Mouse (Mus musculus): ENCODE results near the gene Dnah17.

Gene Dnah17

DNA sequence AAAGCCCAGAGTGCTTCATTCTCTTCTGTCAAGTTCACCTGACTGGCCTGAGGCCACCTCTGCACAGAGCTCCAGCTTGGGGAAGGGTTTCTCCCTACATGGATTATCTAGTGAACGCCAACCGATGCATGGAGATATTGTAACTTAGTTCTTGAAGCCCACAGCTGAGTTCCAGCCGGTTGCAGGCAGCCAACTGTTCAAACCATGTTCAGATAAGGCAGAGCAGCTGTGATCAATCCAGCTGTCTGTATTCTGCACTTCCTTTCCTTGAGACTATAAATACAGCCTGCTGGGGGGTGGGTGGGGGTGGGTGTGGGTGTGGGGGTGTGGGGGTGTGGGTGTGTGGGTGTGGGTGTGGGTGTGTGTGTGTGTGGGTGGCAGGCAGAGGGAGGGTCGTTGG, 45.3 kb downstream of the Dnah17 start:
- no peak for DNase-seq

DNA sequence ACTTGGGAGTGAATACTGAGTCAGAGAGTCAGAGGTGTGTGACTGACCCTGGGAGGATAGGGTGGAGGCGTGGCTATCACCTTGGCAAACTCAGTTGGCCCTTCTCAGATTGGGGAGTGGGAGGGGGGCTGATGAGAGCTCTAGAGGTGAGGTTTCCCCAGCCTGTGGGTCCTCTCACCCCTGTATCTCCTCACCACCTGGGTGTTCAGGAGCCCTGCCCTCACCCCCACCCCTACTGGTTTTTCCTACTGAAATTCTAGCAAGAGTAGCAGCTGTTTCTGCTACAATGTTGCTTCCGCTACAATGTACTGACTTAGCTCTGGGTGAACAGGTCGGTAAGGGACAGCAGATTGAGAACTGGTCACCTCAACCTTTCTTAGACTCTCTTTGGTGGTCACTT, 46.2 kb downstream of the Dnah17 start:
- no peak for DNase-seq

DNA sequence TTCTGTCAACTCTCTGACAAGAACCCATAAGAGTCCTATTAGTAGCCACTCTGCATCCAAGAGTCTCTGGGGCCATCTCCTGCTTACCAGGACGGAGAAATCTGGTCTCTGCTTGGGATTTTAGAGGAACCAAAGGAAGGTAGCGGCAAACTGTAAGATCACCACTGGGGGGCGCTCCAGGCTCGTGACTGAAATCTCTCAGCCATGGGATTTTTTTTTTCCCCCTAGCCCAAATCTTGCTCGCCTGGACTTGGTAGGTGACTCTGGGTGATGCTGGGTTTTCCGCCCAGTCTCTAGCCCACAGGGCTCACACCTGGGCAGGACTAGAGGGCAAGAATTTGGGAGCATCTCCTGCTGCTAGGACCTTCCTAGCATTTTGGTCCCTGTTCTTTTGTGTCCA, 46.6 kb downstream of the Dnah17 start:
- peak; percentile 85 to 86 for DNase-seq

DNA sequence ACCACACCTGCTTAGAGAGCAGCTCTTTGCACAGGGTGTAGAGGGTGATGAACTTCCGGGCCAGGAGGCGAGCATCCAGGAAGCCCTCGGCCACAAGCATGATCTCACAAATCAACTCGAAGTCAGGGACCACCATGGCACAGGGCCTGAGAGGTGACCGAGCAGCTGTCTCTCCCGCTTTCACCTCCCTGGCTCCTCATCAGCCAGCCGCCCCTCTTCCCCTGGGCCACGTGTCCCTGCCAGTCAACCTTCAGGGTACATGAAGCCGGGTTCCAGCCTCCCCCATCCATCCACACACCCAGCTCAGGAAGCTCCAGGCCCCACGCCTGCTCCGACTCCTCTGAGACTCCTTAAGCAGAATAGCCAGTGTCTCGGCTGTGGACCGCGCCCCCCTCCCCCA, 48.1 kb downstream of the Dnah17 start:
- DNase-seq: no peak

DNA sequence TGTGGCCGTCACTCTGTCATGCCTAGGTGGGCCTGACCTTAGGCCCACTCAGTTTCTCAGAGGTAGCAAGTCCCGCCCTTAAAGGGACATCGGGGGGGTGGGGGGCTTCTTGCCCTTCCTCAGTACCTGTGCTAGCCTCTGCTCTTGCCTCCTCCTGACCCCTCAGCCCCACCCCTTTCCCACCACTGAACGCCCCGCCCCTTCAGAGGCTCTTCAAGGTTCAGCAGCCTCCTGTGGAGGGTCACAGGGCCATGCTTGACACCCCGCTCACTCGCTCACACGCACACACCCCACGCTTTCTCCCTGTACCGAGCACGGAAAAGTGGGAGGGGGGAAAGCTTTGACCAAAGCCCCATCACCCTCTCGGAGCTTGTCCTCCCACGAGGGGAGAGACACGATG, 50.7 kb downstream of the Dnah17 start:
- DNase-seq: no peak

DNA sequence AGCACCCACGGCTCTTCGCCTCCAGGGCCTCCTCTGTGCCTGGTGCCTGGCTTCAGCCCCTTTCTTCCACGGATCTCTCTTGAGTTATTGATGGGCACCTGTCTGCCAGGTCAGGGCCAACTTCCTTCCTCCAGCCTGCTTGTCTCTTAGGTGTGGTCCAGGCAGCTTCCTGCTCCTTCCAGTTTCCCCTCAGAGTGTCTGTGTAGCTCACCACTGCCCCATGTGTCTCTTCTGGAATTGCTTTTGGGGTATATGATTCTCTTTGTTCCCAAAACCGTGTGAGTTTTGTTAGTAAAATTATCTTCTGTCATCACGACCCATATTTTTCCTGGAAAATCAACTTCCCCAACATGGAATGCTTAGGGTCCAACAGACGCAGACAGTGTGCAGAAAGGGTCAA, 53.5 kb downstream of the Dnah17 start:
- no peak for DNase-seq

DNA sequence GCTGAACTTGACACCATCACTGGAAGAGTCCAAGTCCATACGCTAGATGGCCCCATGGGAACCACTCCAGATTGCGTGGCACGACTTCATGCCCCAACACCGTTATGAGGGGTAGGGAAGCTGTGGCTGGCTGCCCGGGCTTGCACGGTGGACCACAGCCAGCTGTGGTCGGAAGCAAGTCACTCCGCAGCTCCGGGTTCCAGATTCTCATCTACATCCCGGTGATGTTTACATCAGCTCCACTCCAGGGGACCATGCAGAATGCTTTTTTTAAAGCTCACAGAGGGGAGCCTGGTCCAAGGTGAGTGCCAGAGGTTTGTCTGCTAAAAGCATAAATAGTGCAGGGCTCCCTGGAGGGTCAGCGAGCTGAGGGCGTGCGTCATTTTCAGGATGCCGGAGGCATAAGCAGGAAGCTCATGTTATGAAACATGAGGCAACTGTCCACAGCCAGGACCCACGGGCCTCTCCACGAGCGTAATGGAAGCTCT, 55.4 kb downstream of the Dnah17 start:
- no peak for DNase-seq

DNA sequence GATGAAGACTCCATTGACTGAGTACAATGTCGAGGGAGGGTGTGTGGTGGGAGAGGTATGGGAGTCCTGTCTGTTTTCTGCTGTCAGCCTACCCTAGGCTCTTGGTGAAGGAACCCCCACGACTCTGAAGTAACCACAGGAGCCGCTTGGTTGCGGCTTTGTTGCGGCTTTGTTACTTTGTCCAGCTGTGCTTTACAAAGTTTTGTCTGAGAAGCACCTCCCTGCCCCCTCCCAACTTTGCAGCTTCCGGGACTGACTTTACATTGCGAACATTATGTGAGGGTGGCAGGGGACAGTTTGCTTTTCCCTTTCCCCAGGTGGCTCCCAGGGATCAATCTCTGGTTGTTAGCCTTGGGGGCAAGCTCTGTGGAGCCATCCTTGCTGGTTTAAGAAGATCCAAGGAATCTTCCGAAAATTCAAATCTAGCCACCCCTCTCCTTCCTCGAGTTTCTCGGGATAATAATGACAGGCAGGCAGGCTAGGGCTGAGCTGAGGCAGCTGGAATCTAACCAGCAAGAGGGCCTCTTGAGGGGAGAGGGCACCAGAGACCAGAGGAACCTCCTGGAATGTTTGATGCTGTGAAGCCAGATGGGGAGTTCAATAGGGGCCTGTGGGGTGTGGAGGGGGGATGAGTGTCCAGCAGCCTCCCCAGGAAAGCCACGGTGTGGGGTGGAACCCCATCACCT, 59.1 kb downstream of the Dnah17 start:
- DNase-seq: no peak

DNA sequence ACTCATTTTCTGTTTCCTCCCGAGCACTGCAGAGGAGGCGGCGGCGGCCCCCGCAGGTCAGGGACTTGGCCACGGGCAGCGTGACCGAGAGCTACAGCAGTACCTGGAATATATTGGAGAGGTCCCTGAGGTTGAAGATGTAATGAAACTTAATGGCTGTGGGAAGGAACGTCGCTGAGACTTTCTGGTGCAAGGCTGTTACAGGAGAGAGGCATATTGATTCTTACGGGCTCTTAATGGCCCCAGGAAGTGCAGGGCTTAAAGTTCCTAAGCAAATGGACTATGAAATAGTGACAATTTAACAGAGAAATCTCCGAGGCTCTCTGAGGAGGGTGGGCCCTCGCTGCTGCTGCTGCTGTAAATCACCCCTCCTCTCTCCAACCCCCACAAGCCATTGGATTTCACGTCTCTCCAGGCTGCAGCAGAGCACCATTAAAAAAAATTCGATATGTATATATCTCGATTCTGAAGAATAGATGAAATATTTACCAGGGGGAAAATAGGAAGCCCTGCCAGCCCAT, 61.6 kb downstream of the Dnah17 start:
- no peak for DNase-seq

DNA sequence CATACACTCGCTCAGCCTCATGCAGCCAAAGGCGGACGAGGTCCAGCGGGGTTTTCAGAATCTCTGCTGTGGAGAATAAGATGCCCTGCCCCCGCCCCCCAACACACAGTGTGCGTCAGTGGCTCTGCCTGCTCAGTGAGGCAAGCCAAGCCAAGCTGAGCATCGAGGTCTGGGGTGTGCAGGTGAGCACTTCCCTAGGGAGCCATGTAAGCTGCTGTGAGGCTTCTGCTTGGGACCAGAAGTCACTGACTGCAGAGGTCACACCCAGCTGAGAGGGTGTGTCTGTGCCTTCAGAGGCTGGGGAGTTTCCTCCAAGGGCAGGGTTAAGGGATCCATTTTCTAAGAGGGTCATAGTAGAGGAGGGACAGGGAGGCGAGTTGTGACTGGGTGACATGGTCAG, 62.8 kb downstream of the Dnah17 start:
- no peak for DNase-seq

DNA sequence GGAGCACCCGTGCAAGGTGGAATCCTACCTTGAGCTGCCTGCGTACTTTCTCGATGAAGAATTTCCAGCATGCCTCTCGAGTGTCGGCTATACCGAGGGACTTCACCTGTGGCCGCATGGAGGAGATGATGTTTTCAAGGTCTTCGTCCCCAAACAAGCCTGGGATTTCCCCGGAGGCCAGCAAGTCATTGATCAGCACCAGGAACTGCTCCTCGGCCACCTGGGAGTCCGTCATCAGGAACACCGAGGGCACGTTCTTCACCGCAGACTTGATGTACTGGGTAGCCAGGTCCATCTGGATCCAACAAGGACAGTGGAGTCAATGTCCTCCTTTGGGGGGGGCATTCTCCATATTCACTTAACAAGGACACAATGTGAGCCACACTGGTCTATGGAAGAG, 70.4 kb downstream of the Dnah17 start:
- DNase-seq: no peak

DNA sequence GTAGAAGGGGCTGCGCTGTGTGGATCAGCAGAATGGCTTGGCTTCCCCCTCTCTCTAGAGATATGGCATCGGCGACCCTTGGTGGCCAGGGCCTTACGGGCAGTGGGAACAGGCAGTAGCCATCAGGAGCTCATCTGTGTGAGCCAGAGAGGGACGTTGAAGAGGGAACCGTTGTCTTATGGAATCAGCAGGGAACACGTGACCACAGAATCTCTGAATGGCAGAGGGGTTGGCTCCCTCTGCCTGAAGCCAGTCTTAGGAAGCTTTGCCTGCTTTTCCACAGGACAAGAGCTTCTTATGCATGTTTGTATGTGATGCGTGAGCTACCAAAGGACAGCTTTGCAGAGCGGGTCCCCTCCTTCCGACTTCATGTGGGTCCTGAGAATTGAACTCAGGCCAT, 71.6 kb downstream of the Dnah17 start:
- no peak for DNase-seq

DNA sequence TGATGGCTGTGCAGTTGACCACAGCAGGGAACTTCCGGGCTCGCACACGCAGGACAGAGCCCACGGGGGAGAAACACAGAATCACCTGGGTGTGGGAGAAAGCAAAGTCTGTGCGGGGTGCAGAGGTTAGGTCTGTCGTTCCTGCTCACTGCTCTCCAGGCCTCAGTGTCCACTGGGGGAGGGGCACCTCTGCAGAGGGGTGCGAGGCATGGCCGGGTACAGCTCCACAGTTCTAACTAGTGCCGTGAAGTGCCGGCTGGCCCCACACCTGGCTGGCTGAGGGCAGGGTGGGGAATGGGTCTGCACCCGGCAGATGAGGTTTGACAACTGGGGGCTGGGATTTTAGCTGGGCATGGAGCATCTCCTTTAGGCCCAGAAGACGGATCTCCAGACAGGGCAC, 72.1 kb downstream of the Dnah17 start:
- DNase-seq: no peak

DNA sequence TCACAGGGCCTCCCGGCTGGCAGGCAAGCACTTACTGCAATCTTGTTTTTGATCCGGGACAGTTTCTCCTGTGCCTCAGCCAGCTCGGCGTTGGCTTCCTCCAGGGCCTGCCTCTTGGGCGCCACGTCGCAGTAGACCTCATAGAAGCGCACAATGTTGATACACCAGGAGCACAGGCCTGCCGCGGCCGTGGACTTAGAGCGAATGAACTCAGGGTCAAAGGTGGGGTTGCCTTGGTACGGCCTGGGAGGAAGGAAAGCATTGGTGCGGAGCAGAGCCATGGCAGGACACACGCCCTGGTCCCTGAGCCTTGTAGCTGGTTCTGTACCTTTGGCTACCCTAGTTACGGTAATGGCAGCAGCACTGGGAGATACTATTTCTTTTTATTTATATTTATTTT, 80.3 kb downstream of the Dnah17 start:
- no peak for DNase-seq

DNA sequence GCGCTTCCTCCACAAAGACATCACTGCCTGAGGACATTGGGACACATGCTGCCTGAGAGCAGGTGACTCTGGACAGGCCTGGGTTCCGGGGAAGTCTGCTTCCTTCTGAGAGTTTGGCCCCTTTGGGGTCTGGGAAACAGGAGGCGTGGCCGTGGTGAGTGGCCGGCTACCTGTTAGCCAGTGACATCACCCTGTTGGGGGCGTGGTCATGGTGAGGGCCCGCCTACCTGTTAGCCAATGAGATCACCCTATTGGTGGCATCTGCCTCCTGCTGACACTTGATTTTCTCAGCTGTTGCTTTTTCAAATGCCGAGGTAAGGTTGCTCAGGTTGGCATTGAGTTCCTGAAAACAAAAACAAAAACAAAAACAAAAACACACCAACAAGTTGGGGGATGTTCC, 80.8 kb downstream of the Dnah17 start:
- DNase-seq: no peak

DNA sequence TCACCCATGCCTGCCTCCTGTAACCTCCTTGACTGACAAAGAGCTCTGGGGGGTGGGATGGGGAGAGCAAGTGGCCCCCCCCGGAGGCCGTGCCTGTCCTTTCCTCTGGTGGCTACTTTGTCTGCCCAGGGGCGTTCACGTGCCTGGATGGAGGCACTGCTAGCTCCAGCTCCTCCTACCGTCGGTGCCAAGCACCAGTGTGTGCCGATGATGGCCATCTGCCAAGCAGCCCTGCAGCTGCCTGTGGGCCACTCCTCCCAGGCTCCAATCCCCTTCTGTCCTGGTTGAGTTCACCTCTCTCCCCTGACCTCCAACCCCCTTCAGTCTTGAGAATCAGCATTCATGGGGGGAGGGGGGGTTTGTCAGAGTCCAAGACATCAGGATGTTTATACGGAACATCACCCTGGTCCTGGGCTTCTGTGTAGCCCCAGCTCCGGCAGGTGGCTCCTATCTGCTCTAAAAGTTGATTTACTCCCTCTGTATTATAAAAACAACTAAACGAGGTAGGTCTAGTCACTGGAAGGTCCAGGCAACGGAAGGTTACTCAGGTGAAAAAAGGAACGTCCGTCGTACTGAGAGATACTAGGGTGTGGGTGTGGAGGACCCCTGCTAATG, 87.0 kb downstream of the Dnah17 start:
- no peak for DNase-seq

DNA sequence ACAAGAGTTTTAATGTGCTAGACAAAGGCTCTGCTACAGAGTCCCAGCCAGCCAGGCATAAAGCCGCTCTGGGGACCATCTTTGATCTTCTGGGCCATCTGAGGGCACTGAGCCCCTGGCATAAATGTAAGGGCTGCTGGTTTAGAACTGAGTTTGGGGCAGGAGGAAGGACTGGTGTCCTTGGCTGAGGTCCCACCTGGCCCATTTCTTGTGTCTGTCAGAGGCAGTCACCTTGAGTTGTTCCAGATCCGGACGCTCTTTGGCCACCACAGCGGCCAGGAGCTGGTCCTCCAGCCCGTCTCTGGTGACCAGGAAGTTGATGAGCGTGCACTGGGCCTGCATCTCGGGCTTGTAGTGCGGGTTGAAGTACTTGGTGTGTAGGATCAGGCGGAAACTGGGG, 87.6 kb downstream of the Dnah17 start:
- DNase-seq: no peak

DNA sequence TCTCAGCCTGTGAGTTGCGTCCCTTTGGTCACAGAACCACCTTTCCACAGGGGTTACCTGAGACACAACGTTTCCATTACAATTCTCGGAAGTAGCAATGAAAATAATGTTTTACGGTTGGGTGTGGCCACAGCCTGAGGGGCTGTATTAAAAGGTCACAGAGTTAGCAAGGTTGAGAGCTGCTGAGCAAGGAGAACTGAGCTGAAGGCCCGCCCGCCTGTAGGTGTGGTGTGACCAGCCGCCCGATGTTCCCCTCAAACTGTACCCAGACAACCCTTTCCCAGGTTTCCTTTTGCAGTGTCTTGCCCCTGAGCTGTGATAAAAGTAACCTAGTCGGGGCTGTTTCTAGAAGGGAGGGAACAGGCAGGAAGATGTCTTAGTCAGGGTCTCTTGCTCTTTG, 95.4 kb downstream of the Dnah17 start:
- DNase-seq: no peak

DNA sequence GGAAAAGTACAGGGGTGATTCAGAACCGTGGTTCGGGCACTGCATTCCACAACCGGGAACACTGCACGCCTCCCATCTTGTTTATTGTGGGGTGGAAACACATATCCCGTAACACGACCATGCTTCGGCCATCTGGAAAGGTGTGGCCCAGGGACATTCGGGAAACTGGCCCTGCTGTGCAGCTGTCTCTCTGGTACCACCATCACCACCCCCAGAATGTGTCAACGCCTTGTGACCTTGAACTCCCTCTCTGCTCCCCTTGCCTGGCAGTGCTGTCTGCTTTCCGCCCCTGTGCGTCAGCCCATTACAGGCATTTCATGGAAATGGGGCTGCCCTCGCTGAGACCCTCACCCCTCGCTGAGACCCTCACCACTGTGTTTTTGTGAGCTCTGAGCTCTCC, 96.0 kb downstream of the Dnah17 start:
- no peak for DNase-seq

DNA sequence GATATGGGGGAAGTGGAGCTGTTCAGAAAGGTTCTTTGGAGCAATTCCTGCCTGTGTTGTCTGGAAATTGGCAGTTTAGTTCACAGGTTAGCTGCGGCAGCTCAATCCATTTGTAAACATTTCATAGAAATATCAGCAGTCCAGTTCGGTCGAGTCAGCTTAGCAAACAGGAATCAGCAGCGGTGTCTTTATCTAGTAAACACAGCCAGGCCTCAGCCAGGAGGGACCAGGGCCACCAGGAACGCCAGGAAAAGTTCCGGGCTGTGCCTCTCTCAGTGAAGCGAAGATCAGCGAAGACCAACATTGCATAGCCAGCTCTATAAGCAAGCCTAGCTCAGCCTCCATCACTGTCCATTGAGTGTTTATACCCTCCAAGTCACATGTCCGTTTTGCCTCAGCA, 99.3 kb downstream of the Dnah17 start:
- DNase-seq: no peak

DNA sequence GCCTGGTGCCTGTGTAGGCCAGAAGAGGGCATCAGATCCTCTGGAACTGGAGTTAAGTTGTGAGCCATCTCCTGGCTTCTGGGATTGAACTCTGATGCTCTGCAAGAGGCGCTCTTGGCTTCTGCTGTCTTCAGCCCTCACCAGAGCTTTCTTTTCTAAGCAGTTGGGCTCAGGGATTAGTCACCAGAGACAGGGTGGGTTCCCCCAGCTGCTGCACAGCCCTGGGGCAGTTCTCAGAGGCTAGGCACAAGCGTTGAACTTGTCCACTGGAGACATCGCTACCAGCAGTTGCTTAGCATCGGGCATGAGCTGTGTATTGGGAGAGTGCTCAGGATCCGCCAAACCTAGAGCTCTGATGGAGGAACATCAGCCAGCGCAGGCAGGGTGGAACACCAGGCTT, 101.3 kb downstream of the Dnah17 start:
- DNase-seq: no peak

DNA sequence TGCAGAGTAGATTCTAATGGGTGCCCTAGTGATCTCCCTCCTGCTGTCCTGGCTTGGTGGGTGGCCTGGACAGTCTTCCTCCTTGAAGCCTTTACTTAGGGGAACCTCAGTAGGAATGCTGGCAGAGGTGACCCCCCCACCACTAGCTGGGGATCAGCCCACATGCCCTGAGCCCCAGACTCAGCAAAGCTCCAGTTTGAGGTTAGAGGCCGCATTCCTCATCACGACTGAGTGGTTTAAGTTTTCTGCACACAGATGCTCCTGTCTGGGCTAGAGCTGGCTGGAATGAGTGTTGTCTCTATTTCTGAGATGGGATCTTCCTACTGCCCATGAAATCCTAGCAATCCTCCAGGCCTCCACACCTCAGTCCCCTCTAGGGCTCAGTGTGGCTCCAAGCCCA, 106.3 kb downstream of the Dnah17 start:
- DNase-seq: no peak

DNA sequence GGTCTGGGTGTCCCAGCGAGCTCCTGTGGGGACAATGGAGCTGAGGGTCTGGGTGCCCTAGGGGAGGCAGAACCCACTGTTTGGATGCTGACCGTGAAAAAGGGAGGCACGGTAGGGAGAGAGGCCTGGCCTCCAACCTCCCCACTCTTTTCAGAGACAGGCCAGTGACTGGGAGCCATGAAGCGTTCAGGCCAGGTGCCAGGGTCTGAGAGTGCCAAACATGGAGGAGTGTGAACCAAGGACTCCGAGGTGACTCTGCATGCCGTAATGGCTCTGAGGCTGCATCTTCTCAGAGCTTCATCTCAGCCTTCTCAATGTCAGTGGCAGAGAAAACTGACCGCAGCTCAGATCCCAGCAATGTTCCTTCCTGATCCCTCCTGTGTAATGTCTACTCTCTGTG, 107.0 kb downstream of the Dnah17 start:
- DNase-seq: no peak

DNA sequence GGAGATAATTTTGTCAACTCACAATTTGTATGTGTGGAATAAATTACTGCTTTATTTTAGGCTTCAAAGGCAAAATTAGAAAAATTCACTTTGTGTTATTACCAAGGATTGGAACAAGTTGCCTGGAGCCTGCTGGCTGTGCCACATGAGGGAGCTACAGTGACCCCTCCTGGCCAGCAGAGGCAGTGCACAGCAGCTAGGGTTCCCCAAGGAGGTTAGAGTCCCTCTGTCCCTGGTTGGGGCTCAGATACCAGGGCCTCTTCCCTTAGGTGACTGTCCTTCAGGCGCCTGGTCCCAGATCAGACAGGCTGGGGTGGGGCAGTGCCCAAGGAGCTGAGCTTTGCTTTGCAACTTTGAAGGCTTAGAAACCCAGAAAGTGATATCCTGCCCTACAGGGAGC, 108.6 kb downstream of the Dnah17 start:
- DNase-seq: peak; percentile 85 to 87

DNA sequence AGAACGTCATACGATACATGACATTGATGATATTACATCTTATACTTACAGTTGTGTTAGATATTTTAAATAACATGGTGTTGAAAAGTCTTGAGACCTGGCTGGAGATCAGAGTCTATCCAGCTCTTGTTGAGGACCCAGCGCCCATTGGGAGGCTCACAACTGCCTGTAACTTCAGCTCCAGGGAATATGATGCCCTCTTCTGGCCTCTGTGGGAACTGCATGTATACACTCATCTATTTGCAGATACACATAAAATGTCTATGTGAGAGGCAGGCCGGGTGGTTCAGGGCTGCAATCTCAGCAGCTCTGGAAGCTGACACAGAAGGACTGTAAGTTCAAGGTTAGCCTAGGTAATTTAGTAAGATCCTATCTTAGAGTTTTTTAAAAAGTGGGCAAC, 112.1 kb downstream of the Dnah17 start:
- DNase-seq: peak; percentile 57 to 62

Data from B cell, adult 2 months (primary cell).